Mouse (Mus musculus): ENCODE measurements around the gene Magoh. TPM values are rescaled to one million over a fixed set of nuclear protein-coding genes. Genes with fewer than 3 reads are reported as not detected.

The Magoh gene
- 84.8 TPM for total RNA-seq (2023)

GRCm38 (mm10) chr4:107879254-107880050 is at the start of gene Magoh:
Magoh (plus strand) TSS chr4:107879755.

DNA sequence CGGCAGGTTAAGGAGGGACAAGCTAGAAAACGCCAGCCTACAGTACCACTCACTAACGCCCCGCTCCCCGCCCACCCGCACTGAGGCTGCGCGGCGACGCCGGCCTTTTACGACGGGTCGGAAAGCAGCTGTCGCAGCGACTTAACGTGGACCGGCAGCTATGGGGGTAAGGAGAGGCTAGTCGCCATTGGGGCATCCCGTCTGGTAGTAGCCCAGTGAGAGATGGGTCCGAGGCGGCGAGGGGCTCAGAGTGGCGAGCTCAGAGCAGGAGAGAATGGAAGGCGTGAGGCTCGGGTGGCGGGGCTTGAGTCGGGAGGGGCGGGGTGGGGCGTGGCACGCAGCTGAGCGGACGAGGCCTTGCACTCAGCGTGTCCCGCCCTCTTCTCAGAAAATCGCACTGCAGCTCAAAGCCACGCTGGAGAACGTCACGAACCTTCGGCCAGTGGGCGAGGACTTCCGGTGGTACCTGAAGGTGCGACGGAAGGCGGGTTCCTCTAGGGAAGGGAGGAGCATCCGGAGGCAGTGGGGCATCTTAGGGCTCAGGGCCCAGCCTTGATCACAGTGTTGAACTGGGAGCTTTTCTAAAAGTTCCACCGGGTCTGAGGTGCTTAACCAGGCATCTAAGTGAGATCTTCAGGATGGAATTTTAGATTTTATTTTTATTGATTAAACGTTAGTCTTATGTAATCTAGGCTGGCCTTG is 10.3 kb downstream of the Magoh start, which contains the start of gene 0610037L13Rik:
TSS of gene 0610037L13Rik (plus strand) at position 83 of the 702 bp plus-strand sequence.

GRCm38 (mm10) chr4:107923145-107923802 is 43.7 kb downstream of the Magoh start, which contains the start of gene Cpt2:
Cpt2 (minus strand) TSS chr4:107923610.

Other genes starting within 250 kb of the Magoh start
- gene Dmrtb1, start 195.5 kb upstream of the Magoh start, total RNA-seq (2023): not detected
- gene Lrp8, start 77.5 kb upstream of the Magoh start, total RNA-seq (2023): 5.1 TPM
- 44.9 TPM for gene 0610037L13Rik, start 10.1 kb downstream of the Magoh start, total RNA-seq (2023)
- gene Cpt2, start 43.9 kb downstream of the Magoh start, total RNA-seq (2023): 10.0 TPM
- not detected for gene Slc1a7, start 88.6 kb downstream of the Magoh start, total RNA-seq (2023)
- gene Podn, start 216.7 kb downstream of the Magoh start, total RNA-seq (2023): 0.83 TPM